Mouse (Mus musculus): ENCODE measurements around the gene Atp5g1.

The Atp5g1 gene

GRCm38 (mm10) chr11:96071013-96071412 is 4.5 kb downstream of the Atp5g1 start:
- no peak for DNase-seq

GRCm38 (mm10) chr11:96070353-96070752 is 5.1 kb downstream of the Atp5g1 start:
- DNase-seq = no peak

- DNase-seq = no peak
Observed at GRCm38 (mm10) chr11:96068231-96068630, 7.2 kb downstream of the Atp5g1 start.

- DNase-seq = peak; percentile 99
Observed at GRCm38 (mm10) chr11:96065215-96065911, 10.1 kb downstream of the Atp5g1 start, which contains the start of gene Ube2z. Gene Ube2z, minus strand, starts transcription at chr11:96065388.

GRCm38 (mm10) chr11:96064521-96065214 is 10.8 kb downstream of the Atp5g1 start:
- peak; percentile 55 to 57 for DNase-seq

GRCm38 (mm10) chr11:96058309-96058708 is 17.2 kb downstream of the Atp5g1 start:
- no peak for DNase-seq

GRCm38 (mm10) chr11:96050854-96051253 is 24.6 kb downstream of the Atp5g1 start:
- no peak for DNase-seq

- no peak for DNase-seq
Observed at GRCm38 (mm10) chr11:96049939-96050338, 25.5 kb downstream of the Atp5g1 start.

- no peak for DNase-seq
Observed at GRCm38 (mm10) chr11:96047469-96048373, 27.7 kb downstream of the Atp5g1 start.

GRCm38 (mm10) chr11:96046793-96047192 is 28.7 kb downstream of the Atp5g1 start:
- DNase-seq = no peak

- DNase-seq = no peak
Observed at GRCm38 (mm10) chr11:96046028-96046427, 29.4 kb downstream of the Atp5g1 start.

- DNase-seq = no peak
Observed at GRCm38 (mm10) chr11:96044803-96045567, 30.5 kb downstream of the Atp5g1 start.

GRCm38 (mm10) chr11:96038560-96038959 is 36.9 kb downstream of the Atp5g1 start:
- no peak for DNase-seq

GRCm38 (mm10) chr11:96037499-96037898 is 38.0 kb downstream of the Atp5g1 start:
- no peak for DNase-seq

- DNase-seq = peak in 1 of 2 experiments; percentile 29
Observed at GRCm38 (mm10) chr11:96035133-96035532, 40.3 kb downstream of the Atp5g1 start.

GRCm38 (mm10) chr11:96034596-96035052 is 40.8 kb downstream of the Atp5g1 start, which contains the start of gene Snf8:
Gene Snf8, plus strand, starts transcription at chr11:96034885.
- DNase-seq = peak; percentile 96

- no peak for DNase-seq
Observed at GRCm38 (mm10) chr11:96034116-96034515, 41.4 kb downstream of the Atp5g1 start.

GRCm38 (mm10) chr11:96033264-96033663 is 42.2 kb downstream of the Atp5g1 start:
- DNase-seq = no peak

GRCm38 (mm10) chr11:96031701-96032100 is 43.8 kb downstream of the Atp5g1 start:
- peak in 1 of 2 experiments; percentile 3 for DNase-seq

GRCm38 (mm10) chr11:96030571-96030970 is 44.9 kb downstream of the Atp5g1 start:
- peak in 1 of 2 experiments; percentile 1 for DNase-seq

GRCm38 (mm10) chr11:96028130-96028529 is 47.3 kb downstream of the Atp5g1 start:
- DNase-seq = peak in 1 of 2 experiments; percentile 5

GRCm38 (mm10) chr11:96020622-96021021 is 54.8 kb downstream of the Atp5g1 start:
- DNase-seq = no peak
